Mouse (Mus musculus) lung, embryonic 16.5 days (tissue): Measurements from ENCODE around the gene Abcd1. TPM values are rescaled to one million over a fixed set of nuclear protein-coding genes. Genes with fewer than 3 reads are reported as not detected.

ENCODE experiments used
- ATAC-seq: fragments of 200-750 bp; cut with Nextera tagmentation; 2 replicates; pipeline ENCODE4 v1.8.0; 2017; ENCODE audit warnings: low read depth, mild to moderate bottlenecking, moderate library complexity
- H3K27ac ChIP-seq: fragments of 300-500 bp; sonication (generic); 2 replicates; pipeline ENCODE4 v1.5.1; 2014; ENCODE audit warnings: mild to moderate bottlenecking, control low read depth, low read length
- H3K27me3 ChIP-seq: fragments of 300-500 bp; sonication (generic); 2 replicates; pipeline ENCODE4 v1.6.1; 2014; ENCODE audit warnings: low read depth, low read length, mixed read lengths; ENCODE audit not compliant: control insufficient read depth, insufficient read depth
- H3K36me3 ChIP-seq: fragments of 300-500 bp; sonication (generic); 2 replicates; pipeline ENCODE4 v1.6.1; 2014; ENCODE audit warnings: low read length; ENCODE audit not compliant: control insufficient read depth, insufficient read depth
- H3K4me1 ChIP-seq: fragments of 300-500 bp; sonication (generic); replicated peaks from 2 replicates; pipeline ENCODE4 v1.6.1; 2014; ENCODE audit warnings: low read length, mixed read lengths; ENCODE audit not compliant: control insufficient read depth, insufficient read depth
- H3K4me2 ChIP-seq: fragments of 300-500 bp; sonication (generic); 2 replicates; pipeline ENCODE4 v1.6.1; 2014; ENCODE audit warnings: low read depth, low read length, control low read depth
- H3K4me3 ChIP-seq: fragments of 300-500 bp; sonication (generic); 2 replicates; pipeline ENCODE4 v1.5.1; 2014; ENCODE audit warnings: mild to moderate bottlenecking, low read length, control low read depth
- H3K9ac ChIP-seq: fragments of 300-500 bp; sonication (generic); 2 replicates; pipeline ENCODE4 v1.6.1; 2014; ENCODE audit warnings: low read length, control low read depth
- H3K9me3 ChIP-seq: fragments of 300-500 bp; sonication (generic); 2 replicates; pipeline ENCODE4 v1.6.1; 2016; ENCODE audit warnings: low read length; ENCODE audit not compliant: control insufficient read depth
- WGBS: fragments of 180-500 bp; shearing (Covaris S2); extraction: QIAGEN DNeasy Blood & Tissue Kit; methylation state at CpG from one replicate; pipeline ENCODE4 v1.1.7; 2014; 5-methylcytosine and 5-hydroxymethylcytosine counted together
- polyA plus RNA-seq: library from polyadenylated mRNA; unstranded; fragments of >200 nt; fragmentation: Nextera tagmentation; extraction: Ambion mirVana; gene quantifications from 2 replicates; pipeline ENCODE4 v1.2.1, GENCODE M21; 2015

Gene Abcd1
- polyA plus RNA-seq, 1 experiment from 2014 or later = 27.9 TPM

- Histone ChIP-seq H3K36me3 (peaks cover 11% of the 10 kb centered on the region), H3K27me3 (no peaks in the 10 kb centered on the region), H3K9me3 (no peaks in the 10 kb centered on the region), H3K4me2 (no peak overlapping the region), H3K9ac (no peak overlapping the region), H3K4me1 (no peaks in the 10 kb centered on the region), H3K27ac (no peak overlapping the region), H3K4me3 (no peak overlapping the region)
- ATAC-seq = no peak
These were observed 31.4 kb upstream of the Abcd1 start for GRCm38 (mm10) chrX:73684978-73685377.

- no peak for ATAC-seq
- WGBS = 66% methylated on average over 3 of the region's 3 CpGs
- H3K36me3 ChIP-seq = peaks cover 11% of the 10 kb centered on the region
- H3K27me3 ChIP-seq = no peaks in the 10 kb centered on the region
- H3K4me1 ChIP-seq = no peaks in the 10 kb centered on the region
- no peak overlapping the region for H3K9ac ChIP-seq
- no peak overlapping the region for H3K4me3 ChIP-seq
- no peaks in the 10 kb centered on the region for H3K9me3 ChIP-seq
- H3K27ac ChIP-seq = no peak overlapping the region
- H3K4me2 ChIP-seq = no peak overlapping the region
These were observed 30.8 kb upstream of the Abcd1 start for GRCm38 (mm10) chrX:73685629-73686028.

GRCm38 (mm10) chrX:73690917-73691629 is 25.3 kb upstream of the Abcd1 start:
- peak; percentile 57; the same call in 1 of the 2 replicates for ATAC-seq
- no peaks in the 10 kb centered on the region for H3K4me1 ChIP-seq
- H3K4me3 ChIP-seq = no peak overlapping the region
- H3K9me3 ChIP-seq = no peaks in the 10 kb centered on the region
- H3K9ac ChIP-seq = no peak overlapping the region
- WGBS = 59% methylated on average over 5 of the region's 5 CpGs
- H3K27ac ChIP-seq = no peak overlapping the region
- no peaks in the 10 kb centered on the region for H3K27me3 ChIP-seq
- H3K36me3 ChIP-seq = peaks cover 8% of the 10 kb centered on the region
- H3K4me2 ChIP-seq = no peak overlapping the region

- no peak overlapping the region for H3K9ac ChIP-seq
- H3K9me3 ChIP-seq = no peaks in the 10 kb centered on the region
- H3K4me3 ChIP-seq = no peak overlapping the region
- no peak overlapping the region for H3K27ac ChIP-seq
- WGBS = 81% methylated on average over 1 of the region's 1 CpGs
- no peak overlapping the region for H3K4me2 ChIP-seq
- ATAC-seq = no peak
- H3K4me1 ChIP-seq = no peaks in the 10 kb centered on the region
- peaks cover 5% of the 10 kb centered on the region; the same call in 1 of the 2 replicates for H3K36me3 ChIP-seq
- no peaks in the 10 kb centered on the region for H3K27me3 ChIP-seq
These were observed 15.9 kb upstream of the Abcd1 start for GRCm38 (mm10) chrX:73700472-73700871.

GRCm38 (mm10) chrX:73715476-73716108 is 805 bp upstream of the Abcd1 start:
- H3K4me3 ChIP-seq = peak overlapping the region; percentile 67
- no peaks in the 10 kb centered on the region for H3K9me3 ChIP-seq
- peak overlapping the region; percentile 74 for H3K4me2 ChIP-seq
- peak overlapping the region; percentile 78 for H3K9ac ChIP-seq
- peaks cover 17% of the 10 kb centered on the region for H3K4me1 ChIP-seq
- WGBS = 15% methylated on average over 21 of the region's 21 CpGs
- H3K27ac ChIP-seq = peak overlapping the region; percentile 85
- peak; percentile 16 for ATAC-seq
- H3K36me3 ChIP-seq = 0 out of 2 replicates have a peak, but pooled peaks cover 2% of the 10 kb centered on the region
- H3K27me3 ChIP-seq = no peaks in the 10 kb centered on the region

- Histone ChIP-seq H3K4me3 (peak overlapping the region; percentile 67), H3K4me2 (peak overlapping the region; percentile 65), H3K9ac (peak overlapping the region; percentile 71), H3K36me3 (0 out of 2 replicates have a peak, but pooled peaks cover 6% of the 10 kb centered on the region), H3K4me1 (peaks cover 17% of the 10 kb centered on the region), H3K27me3 (no peaks in the 10 kb centered on the region), H3K9me3 (no peaks in the 10 kb centered on the region), H3K27ac (peak overlapping the region; percentile 88)
- WGBS = 32% methylated on average over 29 of the region's 30 CpGs
- no peak for ATAC-seq
These were observed 530 bp downstream of the Abcd1 start for GRCm38 (mm10) chrX:73716709-73717545.

GRCm38 (mm10) chrX:73717667-73718066 is 1.3 kb downstream of the Abcd1 start:
- no peaks in the 10 kb centered on the region for H3K27me3 ChIP-seq
- 0 out of 2 replicates have a peak, but pooled peaks cover 6% of the 10 kb centered on the region for H3K36me3 ChIP-seq
- H3K4me3 ChIP-seq = peak overlapping the region; percentile 67
- no peak for ATAC-seq
- 42% methylated on average over 11 of the region's 11 CpGs for WGBS
- H3K9me3 ChIP-seq = no peaks in the 10 kb centered on the region
- peak overlapping the region; percentile 88 for H3K27ac ChIP-seq
- peak overlapping the region; percentile 65 for H3K4me2 ChIP-seq
- H3K4me1 ChIP-seq = peaks cover 17% of the 10 kb centered on the region
- H3K9ac ChIP-seq = peak overlapping the region; percentile 71

GRCm38 (mm10) chrX:73718271-73718670 is 1.9 kb downstream of the Abcd1 start:
- peak overlapping the region; percentile 67 for H3K4me3 ChIP-seq

More at GRCm38 (mm10) chrX:73718271-73718670, 1.9 kb downstream of the Abcd1 start:
- Histone ChIP-seq H3K36me3 (0 out of 2 replicates have a peak, but pooled peaks cover 6% of the 10 kb centered on the region), H3K4me2 (peak overlapping the region; percentile 65), H3K27ac (peak overlapping the region; percentile 88), H3K4me1 (peaks cover 17% of the 10 kb centered on the region), H3K27me3 (no peaks in the 10 kb centered on the region), H3K9me3 (no peaks in the 10 kb centered on the region), H3K9ac (peak overlapping the region; percentile 71)
- ATAC-seq = no peak
- 28% methylated on average over 3 of the region's 3 CpGs for WGBS
